Mouse (Mus musculus) embryonic facial prominence, embryonic 14.5 days (tissue): Measurements from ENCODE around the gene Slc13a4. TPM values are rescaled to one million over a fixed set of nuclear protein-coding genes. Genes with fewer than 3 reads are reported as not detected.
A peak's percentile ranks its signal among the peaks of the same experiment; 100 is the strongest.

ENCODE experiments used
- ATAC-seq: fragments of 200-750 bp; cut with Nextera tagmentation; 2 replicates; pipeline ENCODE4 v1.8.0; 2017; ENCODE audit warnings: low read depth, moderate number of reproducible peaks, moderate TSS enrichment
- DNase-seq: peaks from one replicate; pipeline ENCODE4 v3.0.0-alpha.2; 2015; ENCODE audit warnings: low spot score
- H3K27ac ChIP-seq: fragments of 300-500 bp; sonication (generic); replicated peaks from 2 replicates; pipeline ENCODE4 v1.5.1; 2014; ENCODE audit warnings: low read depth, mild to moderate bottlenecking, low read length, moderate library complexity
- H3K27me3 ChIP-seq: fragments of 300-500 bp; sonication (generic); replicated peaks from 2 replicates; pipeline ENCODE4 v1.6.1; 2014; ENCODE audit warnings: low read length; ENCODE audit not compliant: control insufficient read depth, insufficient read depth
- H3K36me3 ChIP-seq: fragments of 300-500 bp; sonication (generic); 2 replicates; pipeline ENCODE4 v1.6.1; 2014; ENCODE audit warnings: low read length, mixed read lengths; ENCODE audit not compliant: control insufficient read depth, insufficient read depth
- H3K4me1 ChIP-seq: fragments of 300-500 bp; sonication (generic); 2 replicates; pipeline ENCODE4 v1.6.1; 2014; ENCODE audit warnings: antibody characterized with exemption, low read length; ENCODE audit not compliant: control insufficient read depth, insufficient read depth
- H3K4me2 ChIP-seq: fragments of 300-500 bp; sonication (generic); 2 replicates; pipeline ENCODE4 v1.6.1; 2014; ENCODE audit warnings: low read depth, mild to moderate bottlenecking, low read length, moderate library complexity, mixed read lengths
- H3K4me3 ChIP-seq: fragments of 300-500 bp; sonication (generic); 2 replicates; pipeline ENCODE4 v1.5.1; 2014; ENCODE audit warnings: low read depth, mild to moderate bottlenecking, low read length
- H3K9ac ChIP-seq: fragments of 300-500 bp; sonication (generic); 2 replicates; pipeline ENCODE4 v1.6.1; 2014; ENCODE audit warnings: low read depth, mild to moderate bottlenecking, low read length, moderate library complexity, mixed read lengths
- H3K9me3 ChIP-seq: fragments of 300-500 bp; sonication (generic); 2 replicates; pipeline ENCODE4 v1.6.1; 2016; ENCODE audit warnings: low read length; ENCODE audit not compliant: control insufficient read depth
- WGBS: fragments of 180-500 bp; shearing (Covaris S2); extraction: QIAGEN DNeasy Blood & Tissue Kit; methylation state at CpG from one replicate; pipeline ENCODE4 v1.1.7; 2014; 5-methylcytosine and 5-hydroxymethylcytosine counted together
- polyA plus RNA-seq: library from polyadenylated mRNA; unstranded; fragments of >200 nt; fragmentation: Nextera tagmentation; extraction: Ambion mirVana; gene quantifications from 2 replicates; pipeline ENCODE4 v1.2.1, GENCODE M21; 2014

The Slc13a4 gene
- polyA plus RNA-seq, 1 experiment from 2014 or later = 2.5 TPM

GRCm38 (mm10) chr6:35297001-35297400 is 10.9 kb downstream of the Slc13a4 start:
- DNase-seq (no peak), ATAC-seq (no peak)
- no peaks in the 10 kb centered on the region for H3K9me3 ChIP-seq
- H3K27me3 ChIP-seq = no peaks in the 10 kb centered on the region
- H3K36me3 ChIP-seq = no peaks in the 10 kb centered on the region
- H3K4me1 ChIP-seq = no peaks in the 10 kb centered on the region
- no peak overlapping the region for H3K9ac ChIP-seq
- H3K4me2 ChIP-seq = no peak overlapping the region
- H3K27ac ChIP-seq = no peak overlapping the region
- WGBS = 73% methylated on average over 2 of the region's 2 CpGs
- no peak overlapping the region for H3K4me3 ChIP-seq

GRCm38 (mm10) chr6:35294964-35295363 is 13.0 kb downstream of the Slc13a4 start:
- DNase-seq (no peak), ATAC-seq (no peak)
- Histone ChIP-seq H3K9me3 (no peaks in the 10 kb centered on the region), H3K27ac (no peak overlapping the region), H3K27me3 (no peaks in the 10 kb centered on the region), H3K36me3 (no peaks in the 10 kb centered on the region), H3K4me3 (no peak overlapping the region), H3K4me1 (no peaks in the 10 kb centered on the region), H3K4me2 (no peak overlapping the region), H3K9ac (no peak overlapping the region)
- WGBS = 92% methylated on average over 2 of the region's 2 CpGs

GRCm38 (mm10) chr6:35289676-35290075 is 18.3 kb downstream of the Slc13a4 start:
- H3K4me3 ChIP-seq = no peak overlapping the region
- no peaks in the 10 kb centered on the region for H3K36me3 ChIP-seq
- H3K27ac ChIP-seq = no peak overlapping the region
- H3K4me1 ChIP-seq = peaks cover 9% of the 10 kb centered on the region
- 88% methylated on average over 8 of the region's 8 CpGs for WGBS
- H3K27me3 ChIP-seq = no peaks in the 10 kb centered on the region
- no peaks in the 10 kb centered on the region for H3K9me3 ChIP-seq
- no peak overlapping the region for H3K4me2 ChIP-seq
- ATAC-seq = no peak
- DNase-seq = no peak
- no peak overlapping the region for H3K9ac ChIP-seq

- WGBS = 28% methylated on average over 7 of the region's 7 CpGs
- peak overlapping the region; percentile 40 for H3K27ac ChIP-seq
- peaks cover 9% of the 10 kb centered on the region for H3K4me1 ChIP-seq
- H3K4me2 ChIP-seq = no peak overlapping the region
- H3K36me3 ChIP-seq = no peaks in the 10 kb centered on the region
- ATAC-seq (0 out of 2 replicates have a peak, but pooled peaks have one; percentile 30), DNase-seq (peak; percentile 37)
- H3K9ac ChIP-seq = no peak overlapping the region
- H3K4me3 ChIP-seq = no peak overlapping the region
- no peaks in the 10 kb centered on the region for H3K9me3 ChIP-seq
- no peaks in the 10 kb centered on the region for H3K27me3 ChIP-seq
These were observed 19.0 kb downstream of the Slc13a4 start for GRCm38 (mm10) chr6:35288920-35289319.

- Histone ChIP-seq H3K27me3 (no peaks in the 10 kb centered on the region), H3K4me2 (no peak overlapping the region), H3K9me3 (no peaks in the 10 kb centered on the region), H3K4me3 (no peak overlapping the region), H3K9ac (0 out of 2 replicates have a peak overlapping the region, but pooled peaks have one; percentile 8), H3K27ac (peak overlapping the region; percentile 40), H3K36me3 (no peaks in the 10 kb centered on the region), H3K4me1 (peaks cover 9% of the 10 kb centered on the region)
- DNase-seq = peak; percentile 78
- ATAC-seq = peak; percentile 84
- WGBS = 54% methylated on average over 11 of the region's 11 CpGs
These were observed 19.7 kb downstream of the Slc13a4 start for GRCm38 (mm10) chr6:35288114-35288761.

GRCm38 (mm10) chr6:35279306-35279705 is 28.6 kb downstream of the Slc13a4 start:
- WGBS = 79% methylated on average over 10 of the region's 10 CpGs

GRCm38 (mm10) chr6:35277903-35278587 is 29.9 kb downstream of the Slc13a4 start:
- no peak overlapping the region for H3K4me2 ChIP-seq
- H3K4me1 ChIP-seq = no peaks in the 10 kb centered on the region
- no peak overlapping the region for H3K9ac ChIP-seq
- no peaks in the 10 kb centered on the region for H3K27me3 ChIP-seq
- no peak overlapping the region for H3K27ac ChIP-seq
- 61% methylated on average over 9 of the region's 10 CpGs for WGBS
- DNase-seq (peak; percentile 17), ATAC-seq (peak; percentile 47; the same call in 1 of the 2 replicates)
- H3K36me3 ChIP-seq = no peaks in the 10 kb centered on the region
- H3K4me3 ChIP-seq = no peak overlapping the region
- H3K9me3 ChIP-seq = no peaks in the 10 kb centered on the region

More at GRCm38 (mm10) chr6:35279306-35279705, 28.6 kb downstream of the Slc13a4 start:
- ATAC-seq = no peak
- H3K27ac ChIP-seq = no peak overlapping the region
- H3K4me3 ChIP-seq = no peak overlapping the region
- H3K27me3 ChIP-seq = no peaks in the 10 kb centered on the region
- H3K9ac ChIP-seq = no peak overlapping the region
- no peaks in the 10 kb centered on the region for H3K4me1 ChIP-seq
- DNase-seq = no peak
- H3K9me3 ChIP-seq = no peaks in the 10 kb centered on the region
- H3K4me2 ChIP-seq = no peak overlapping the region
- H3K36me3 ChIP-seq = no peaks in the 10 kb centered on the region

- Histone ChIP-seq H3K4me3 (no peak overlapping the region), H3K27ac (no peak overlapping the region), H3K4me1 (no peaks in the 10 kb centered on the region), H3K4me2 (no peak overlapping the region), H3K9me3 (no peaks in the 10 kb centered on the region), H3K9ac (no peak overlapping the region), H3K27me3 (no peaks in the 10 kb centered on the region), H3K36me3 (no peaks in the 10 kb centered on the region)
- WGBS = 64% methylated on average over 11 of the region's 11 CpGs
- ATAC-seq = no peak
- DNase-seq = no peak
These were observed 34.4 kb downstream of the Slc13a4 start for GRCm38 (mm10) chr6:35273391-35274082.
